Mouse (Mus musculus): ENCODE measurements around the gene Nol4l. TPM values are rescaled to one million over a fixed set of nuclear protein-coding genes. Genes with fewer than 3 reads are reported as not detected.

Nol4l gene
- polyA plus RNA-seq, 1 experiment, result 19.2 TPM

- peak overlapping the region; percentile 94 for H3K27ac ChIP-seq (ENCODE audit: insufficient read depth, low read depth, low read length)
- TF ChIP-seq CTCF (IDR thresholded peaks at IDR 0.05; ENCODE audit: low read depth, low read length) (no peak), POLR2A (IDR thresholded peaks at IDR 0.05; ENCODE audit: borderline replicate concordance, low read depth, low read length) (0 out of 2 replicates have a peak, but pooled peaks have one; percentile 11)
- peaks cover 58% of the 10 kb centered on the region for H3K4me1 ChIP-seq (ENCODE audit: control insufficient read depth, insufficient read depth, low read length)
Observed at GRCm38 (mm10) chr2:153560664-153561541, 31.1 kb upstream of the Nol4l start.

DNA sequence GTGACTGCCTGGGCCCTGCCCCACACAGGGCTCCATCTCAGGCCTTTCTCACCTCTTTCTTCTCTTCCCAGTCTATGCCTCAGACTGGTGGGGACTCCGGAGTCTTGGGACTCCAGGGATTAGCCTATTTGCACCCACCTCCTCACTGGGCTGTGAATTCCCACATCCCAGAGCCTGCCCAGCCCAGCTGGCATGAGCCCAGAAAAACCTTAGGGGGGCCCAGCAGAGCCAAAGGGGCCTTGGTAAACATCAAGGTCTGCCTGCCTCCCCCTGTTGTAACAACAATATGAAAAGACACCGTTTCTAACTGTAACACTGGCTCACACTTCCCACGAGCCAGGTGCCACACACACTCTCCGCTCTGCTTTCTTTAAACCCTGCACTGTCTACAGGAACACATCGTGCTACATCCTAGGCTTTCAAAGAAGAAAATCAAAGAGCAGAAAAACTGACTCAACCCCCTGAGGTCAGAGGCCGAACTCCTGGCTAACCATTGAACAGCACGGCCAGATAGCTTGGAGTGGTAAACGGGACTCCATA lies 29.9 kb upstream of the Nol4l start:
- H3K4me3 ChIP-seq (ENCODE audit: insufficient read depth, low read length), result no peak overlapping the region
- TF ChIP-seq CTCF (IDR thresholded peaks at IDR 0.05; ENCODE audit: low read depth, low read length) (no peak), POLR2A (IDR thresholded peaks at IDR 0.05; ENCODE audit: borderline replicate concordance, low read depth, low read length) (no peak)
- H3K4me1 ChIP-seq (ENCODE audit: control insufficient read depth, insufficient read depth, low read length), result peaks cover 58% of the 10 kb centered on the region
- peak overlapping the region; percentile 94 for H3K27ac ChIP-seq (ENCODE audit: insufficient read depth, low read depth, low read length)

More at GRCm38 (mm10) chr2:153560664-153561541, 31.1 kb upstream of the Nol4l start:
- H3K4me3 ChIP-seq (ENCODE audit: insufficient read depth, low read length), result peak overlapping the region; percentile 39

DNA sequence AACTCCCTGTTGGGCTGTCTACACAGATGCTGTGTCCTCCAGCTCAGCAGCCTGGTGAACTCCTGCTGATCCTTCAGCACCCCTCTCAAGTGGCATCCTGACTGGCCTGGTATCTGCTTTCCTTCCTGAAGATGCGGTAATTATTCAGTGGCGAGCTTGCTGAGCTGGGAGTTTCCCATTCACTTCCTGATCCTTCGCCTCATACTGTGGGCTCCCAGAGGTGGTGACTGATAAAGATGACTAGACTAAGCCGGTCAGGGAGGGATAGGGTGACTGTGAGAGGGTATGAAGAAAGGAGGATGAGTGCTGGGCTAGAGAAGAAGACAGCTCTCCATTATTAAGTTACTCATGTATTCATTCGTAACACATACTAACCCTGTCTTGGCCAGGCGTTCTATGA lies 28.7 kb upstream of the Nol4l start:
- no peak for TF ChIP-seq CTCF (IDR thresholded peaks at IDR 0.05; ENCODE audit: low read depth, low read length)
- no peak for TF ChIP-seq POLR2A (IDR thresholded peaks at IDR 0.05; ENCODE audit: borderline replicate concordance, low read depth, low read length)
- Histone ChIP-seq H3K4me1 (ENCODE audit: control insufficient read depth, insufficient read depth, low read length) (peaks cover 56% of the 10 kb centered on the region), H3K4me3 (ENCODE audit: insufficient read depth, low read length) (no peak overlapping the region), H3K27ac (ENCODE audit: insufficient read depth, low read depth, low read length) (peak overlapping the region; percentile 94)

GRCm38 (mm10) chr2:153557259-153557658 lies 27.5 kb upstream of the Nol4l start:
- peaks cover 46% of the 10 kb centered on the region for H3K4me1 ChIP-seq (ENCODE audit: control insufficient read depth, insufficient read depth, low read length)
- no peak overlapping the region; the same call in 1 of the 2 replicates for H3K27ac ChIP-seq (ENCODE audit: insufficient read depth, low read depth, low read length)
- TF ChIP-seq POLR2A (IDR thresholded peaks at IDR 0.05; ENCODE audit: borderline replicate concordance, low read depth, low read length) (no peak), CTCF (IDR thresholded peaks at IDR 0.05; ENCODE audit: low read depth, low read length) (no peak)
- no peak overlapping the region for H3K4me3 ChIP-seq (ENCODE audit: insufficient read depth, low read length)

DNA sequence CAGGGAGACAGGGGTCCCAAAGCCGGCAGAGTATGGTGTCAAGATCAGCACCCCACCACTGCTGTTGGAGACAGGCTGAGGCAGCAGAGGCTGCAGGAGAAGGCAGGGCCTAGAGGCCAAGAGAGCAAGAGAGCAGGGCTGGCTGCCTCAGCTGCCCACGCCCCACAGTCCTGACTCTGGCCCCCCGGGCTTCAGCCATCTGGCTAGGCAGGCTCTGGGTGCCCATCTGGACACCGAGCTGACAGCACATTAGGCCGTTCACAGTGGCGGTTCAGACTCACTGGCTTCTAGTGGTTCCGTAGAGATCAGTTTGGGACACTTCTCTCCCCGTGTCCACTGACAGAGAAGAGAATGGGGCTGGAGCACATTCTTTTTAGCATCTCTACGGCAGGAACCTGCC lies 26.4 kb upstream of the Nol4l start:
- Histone ChIP-seq H3K27ac (ENCODE audit: insufficient read depth, low read depth, low read length) (no peak overlapping the region), H3K4me3 (ENCODE audit: insufficient read depth, low read length) (no peak overlapping the region), H3K4me1 (ENCODE audit: control insufficient read depth, insufficient read depth, low read length) (peaks cover 38% of the 10 kb centered on the region)
- TF ChIP-seq CTCF (IDR thresholded peaks at IDR 0.05; ENCODE audit: low read depth, low read length) (no peak), POLR2A (IDR thresholded peaks at IDR 0.05; ENCODE audit: borderline replicate concordance, low read depth, low read length) (no peak)

GRCm38 (mm10) chr2:153554543-153554942 lies 24.8 kb upstream of the Nol4l start:
- TF ChIP-seq POLR2A (IDR thresholded peaks at IDR 0.05; ENCODE audit: borderline replicate concordance, low read depth, low read length) (no peak), CTCF (IDR thresholded peaks at IDR 0.05; ENCODE audit: low read depth, low read length) (no peak)
- no peak overlapping the region for H3K4me3 ChIP-seq (ENCODE audit: insufficient read depth, low read length)
- no peak overlapping the region for H3K27ac ChIP-seq (ENCODE audit: insufficient read depth, low read depth, low read length)
- H3K4me1 ChIP-seq (ENCODE audit: control insufficient read depth, insufficient read depth, low read length), result peaks cover 30% of the 10 kb centered on the region

DNA sequence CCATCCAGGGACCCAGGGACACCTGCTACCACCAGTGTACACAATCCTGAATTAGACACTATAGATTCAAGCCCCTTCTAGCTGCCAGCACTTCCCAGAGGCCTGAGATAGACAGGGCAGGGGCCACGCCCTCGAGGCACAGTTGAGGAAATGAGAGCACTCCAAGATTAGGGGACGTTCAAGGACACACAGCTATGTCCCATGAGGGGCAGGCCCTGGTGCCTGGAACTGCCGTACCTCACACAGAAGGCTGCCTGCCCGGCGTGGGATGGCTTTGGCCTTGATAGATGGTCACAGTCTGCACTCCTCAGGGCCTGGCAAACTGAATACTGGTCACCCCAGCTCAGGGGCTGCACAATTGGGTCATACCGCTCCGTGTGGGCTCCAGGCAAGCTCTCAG lies 19.7 kb upstream of the Nol4l start:
- peak overlapping the region; percentile 7; the same call in 1 of the 2 replicates for H3K27ac ChIP-seq (ENCODE audit: insufficient read depth, low read depth, low read length)
- H3K4me3 ChIP-seq (ENCODE audit: insufficient read depth, low read length), result no peak overlapping the region
- peaks cover 51% of the 10 kb centered on the region for H3K4me1 ChIP-seq (ENCODE audit: control insufficient read depth, insufficient read depth, low read length)
- TF ChIP-seq POLR2A (IDR thresholded peaks at IDR 0.05; ENCODE audit: borderline replicate concordance, low read depth, low read length) (no peak), CTCF (IDR thresholded peaks at IDR 0.05; ENCODE audit: low read depth, low read length) (no peak)

GRCm38 (mm10) chr2:153548221-153548923 lies 18.6 kb upstream of the Nol4l start:
- Histone ChIP-seq H3K27ac (ENCODE audit: insufficient read depth, low read depth, low read length) (no peak overlapping the region), H3K4me1 (ENCODE audit: control insufficient read depth, insufficient read depth, low read length) (peaks cover 58% of the 10 kb centered on the region), H3K4me3 (ENCODE audit: insufficient read depth, low read length) (no peak overlapping the region)
- no peak for TF ChIP-seq POLR2A (IDR thresholded peaks at IDR 0.05; ENCODE audit: borderline replicate concordance, low read depth, low read length)
- TF ChIP-seq CTCF (IDR thresholded peaks at IDR 0.05; ENCODE audit: low read depth, low read length), result no peak

- TF ChIP-seq POLR2A (IDR thresholded peaks at IDR 0.05; ENCODE audit: borderline replicate concordance, low read depth, low read length) (no peak), CTCF (IDR thresholded peaks at IDR 0.05; ENCODE audit: low read depth, low read length) (no peak)
- Histone ChIP-seq H3K27ac (ENCODE audit: insufficient read depth, low read depth, low read length) (no peak overlapping the region), H3K4me3 (ENCODE audit: insufficient read depth, low read length) (no peak overlapping the region), H3K4me1 (ENCODE audit: control insufficient read depth, insufficient read depth, low read length) (peaks cover 66% of the 10 kb centered on the region)
Observed at GRCm38 (mm10) chr2:153547633-153548032, 17.9 kb upstream of the Nol4l start.
